Mouse (Mus musculus) hindbrain, postnatal 0 days (tissue): Measurements from ENCODE around the gene Mrps34. TPM values are rescaled to one million over a fixed set of nuclear protein-coding genes. Genes with fewer than 3 reads are reported as not detected.

ENCODE experiments used
- ATAC-seq: fragments of 200-750 bp; cut with Nextera tagmentation; 2 replicates; pipeline ENCODE4 v1.8.0; 2017; ENCODE audit warnings: mild to moderate bottlenecking, moderate TSS enrichment, moderate library complexity
- DNase-seq: peaks from one replicate; pipeline ENCODE4 v3.0.0-alpha.2; 2015; ENCODE audit warnings: low spot score
- H3K27ac ChIP-seq: fragments of 300-500 bp; sonication (generic); 2 replicates; pipeline ENCODE4 v1.5.1; 2014; ENCODE audit warnings: mild to moderate bottlenecking
- H3K27me3 ChIP-seq: fragments of 300-500 bp; sonication (generic); 2 replicates; pipeline ENCODE4 v1.6.1; 2014; ENCODE audit warnings: low read length, mixed read lengths; ENCODE audit not compliant: insufficient read depth
- H3K36me3 ChIP-seq: fragments of 300-500 bp; sonication (generic); 2 replicates; pipeline ENCODE4 v1.6.1; 2014; ENCODE audit warnings: low read length, mixed read lengths; ENCODE audit not compliant: insufficient read depth
- H3K4me1 ChIP-seq: fragments of 300-500 bp; sonication (generic); 2 replicates; pipeline ENCODE4 v1.6.1; 2014; ENCODE audit warnings: antibody characterized with exemption, low read length, mixed read lengths; ENCODE audit not compliant: insufficient read depth
- H3K4me2 ChIP-seq: fragments of 300-500 bp; sonication (generic); 2 replicates; pipeline ENCODE4 v1.6.1; 2014; ENCODE audit warnings: low read depth, mild to moderate bottlenecking, low read length, moderate library complexity, mixed read lengths
- H3K4me3 ChIP-seq: fragments of 300-500 bp; sonication (generic); 2 replicates; pipeline ENCODE4 v1.5.1; 2014; ENCODE audit warnings: low read length
- H3K9ac ChIP-seq: fragments of 300-500 bp; sonication (generic); replicated peaks from 2 replicates; pipeline ENCODE4 v1.6.1; 2014; ENCODE audit warnings: mild to moderate bottlenecking, low read length, moderate library complexity, mixed read lengths
- H3K9me3 ChIP-seq: fragments of 300-500 bp; sonication (generic); 2 replicates; pipeline ENCODE4 v1.6.1; 2016; ENCODE audit warnings: low read length, mixed read lengths
- CTCF ChIP-seq: IDR thresholded peaks from 2 replicates; pipeline ENCODE4 v1.5.1; 2016; ENCODE audit warnings: antibody characterized with exemption, control low read depth, low read depth
- WGBS: fragments of 180-500 bp; shearing (Covaris S2); extraction: QIAGEN DNeasy Blood & Tissue Kit; methylation state at CpG from one replicate; pipeline ENCODE4 v1.1.7; 2014; 5-methylcytosine and 5-hydroxymethylcytosine counted together
- polyA plus RNA-seq: library from polyadenylated mRNA; unstranded; fragments of >200 nt; fragmentation: Nextera tagmentation; extraction: Ambion mirVana; gene quantifications from 2 replicates; pipeline ENCODE4 v1.2.1, GENCODE M21; 2015
- total RNA-seq: library from RNA; depleted of rRNA; stranded (reverse); fragments of >200 nt; gene quantifications from 2 replicates; pipeline ENCODE4 v1.2.3, GENCODE M21; 2014

The Mrps34 gene
- total and polyA plus RNA-seq, 2 experiments from 2014 or later, result 37.8 to 124 TPM

DNA sequence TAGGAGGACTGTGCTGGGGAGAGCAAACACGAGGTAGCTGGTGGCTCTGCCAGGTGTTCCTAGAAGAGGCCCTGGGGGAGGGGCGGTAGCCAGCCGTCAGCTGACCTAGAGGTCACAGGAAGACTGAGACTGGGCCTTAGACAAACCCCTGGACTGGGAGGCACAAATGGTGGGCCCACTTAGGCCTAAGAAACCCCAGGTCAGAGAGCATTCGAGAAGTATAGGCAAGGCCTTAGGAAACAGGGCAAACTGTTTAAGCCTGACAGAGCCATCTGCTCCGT lies 16.9 kb upstream of the Mrps34 start:
- 47% methylated on average over 5 of the region's 5 CpGs for WGBS
- ATAC-seq (0 out of 2 replicates have a peak, but pooled peaks have one; percentile 20), DNase-seq (no peak)
- Histone ChIP-seq H3K27ac (no peak overlapping the region), H3K9me3 (no peaks in the 10 kb centered on the region), H3K9ac (no peak overlapping the region), H3K4me3 (no peak overlapping the region), H3K4me2 (no peak overlapping the region), H3K4me1 (no peaks in the 10 kb centered on the region), H3K27me3 (no peaks in the 10 kb centered on the region), H3K36me3 (peaks cover 4% of the 10 kb centered on the region; the same call in 1 of the 2 replicates)
- TF ChIP-seq CTCF, result no peak

DNA sequence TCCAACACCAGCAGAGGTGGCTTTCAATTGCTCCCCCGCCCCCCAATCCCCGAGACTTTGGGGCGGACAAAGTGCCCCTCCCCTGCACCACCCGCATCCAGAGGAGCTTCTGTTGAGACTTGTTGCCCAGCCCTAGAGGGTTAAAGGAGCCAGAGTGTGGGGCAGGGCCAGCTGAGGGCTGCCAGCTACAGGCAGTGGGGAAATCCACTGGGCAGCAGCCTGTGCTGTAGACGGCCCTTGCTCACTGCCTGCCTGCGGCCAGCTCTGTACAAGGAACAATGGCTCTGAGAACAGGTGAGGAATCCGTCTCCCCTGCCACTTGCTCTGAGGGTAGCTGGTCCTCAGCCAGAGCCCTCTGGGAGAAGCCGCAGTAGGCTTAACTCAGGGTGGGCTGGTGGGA lies 16.4 kb upstream of the Mrps34 start:
- Histone ChIP-seq H3K4me3 (no peak overlapping the region), H3K9ac (no peak overlapping the region), H3K9me3 (no peaks in the 10 kb centered on the region), H3K27me3 (no peaks in the 10 kb centered on the region), H3K36me3 (peaks cover 6% of the 10 kb centered on the region; the same call in 1 of the 2 replicates), H3K4me1 (no peaks in the 10 kb centered on the region), H3K27ac (no peak overlapping the region), H3K4me2 (no peak overlapping the region)
- no peak for DNase-seq
- ATAC-seq, result no peak
- no peak for TF ChIP-seq CTCF
- WGBS, result 75% methylated on average over 8 of the region's 8 CpGs

GRCm38 (mm10) chr17:24881738-24882440 lies 13.0 kb upstream of the Mrps34 start:
- DNase-seq, result peak; percentile 38
- Histone ChIP-seq H3K4me1 (peaks cover 6% of the 10 kb centered on the region), H3K4me3 (no peak overlapping the region), H3K27ac (no peak overlapping the region), H3K4me2 (no peak overlapping the region), H3K27me3 (no peaks in the 10 kb centered on the region), H3K36me3 (peaks cover 6% of the 10 kb centered on the region; the same call in 1 of the 2 replicates), H3K9ac (no peak overlapping the region), H3K9me3 (no peaks in the 10 kb centered on the region)
- TF ChIP-seq CTCF, result peak; percentile 68
- WGBS, result 45% methylated on average over 7 of the region's 7 CpGs
- no peak for ATAC-seq

DNA sequence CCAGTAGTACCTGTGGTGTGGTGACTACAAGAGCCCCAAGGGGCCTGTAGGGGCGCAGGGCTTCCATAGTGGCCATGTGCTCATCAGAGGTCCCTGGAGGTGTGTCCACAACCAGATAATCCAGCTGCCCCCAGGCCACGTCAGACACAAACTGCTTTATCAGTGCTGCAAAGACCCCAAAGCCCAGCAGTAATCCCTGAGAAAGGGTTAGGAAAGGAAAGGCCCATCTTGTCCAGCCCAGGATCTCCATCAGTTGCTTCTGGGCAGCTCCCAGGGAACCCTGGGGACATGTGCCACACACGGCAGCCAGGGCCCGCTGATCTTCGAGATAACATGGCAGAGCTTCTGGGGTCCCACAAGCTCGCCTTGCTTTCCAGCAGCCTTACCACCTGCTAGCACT lies 10.5 kb upstream of the Mrps34 start:
- H3K4me2 ChIP-seq, result no peak overlapping the region
- 92% methylated on average over 6 of the region's 6 CpGs for WGBS
- no peak for TF ChIP-seq CTCF
- H3K27me3 ChIP-seq, result no peaks in the 10 kb centered on the region
- no peak overlapping the region for H3K4me3 ChIP-seq
- no peak for DNase-seq
- no peak for ATAC-seq
- H3K4me1 ChIP-seq, result peaks cover 16% of the 10 kb centered on the region
- H3K36me3 ChIP-seq, result peaks cover 8% of the 10 kb centered on the region; the same call in 1 of the 2 replicates
- no peak overlapping the region for H3K27ac ChIP-seq
- H3K9ac ChIP-seq, result no peak overlapping the region
- no peaks in the 10 kb centered on the region for H3K9me3 ChIP-seq

DNA sequence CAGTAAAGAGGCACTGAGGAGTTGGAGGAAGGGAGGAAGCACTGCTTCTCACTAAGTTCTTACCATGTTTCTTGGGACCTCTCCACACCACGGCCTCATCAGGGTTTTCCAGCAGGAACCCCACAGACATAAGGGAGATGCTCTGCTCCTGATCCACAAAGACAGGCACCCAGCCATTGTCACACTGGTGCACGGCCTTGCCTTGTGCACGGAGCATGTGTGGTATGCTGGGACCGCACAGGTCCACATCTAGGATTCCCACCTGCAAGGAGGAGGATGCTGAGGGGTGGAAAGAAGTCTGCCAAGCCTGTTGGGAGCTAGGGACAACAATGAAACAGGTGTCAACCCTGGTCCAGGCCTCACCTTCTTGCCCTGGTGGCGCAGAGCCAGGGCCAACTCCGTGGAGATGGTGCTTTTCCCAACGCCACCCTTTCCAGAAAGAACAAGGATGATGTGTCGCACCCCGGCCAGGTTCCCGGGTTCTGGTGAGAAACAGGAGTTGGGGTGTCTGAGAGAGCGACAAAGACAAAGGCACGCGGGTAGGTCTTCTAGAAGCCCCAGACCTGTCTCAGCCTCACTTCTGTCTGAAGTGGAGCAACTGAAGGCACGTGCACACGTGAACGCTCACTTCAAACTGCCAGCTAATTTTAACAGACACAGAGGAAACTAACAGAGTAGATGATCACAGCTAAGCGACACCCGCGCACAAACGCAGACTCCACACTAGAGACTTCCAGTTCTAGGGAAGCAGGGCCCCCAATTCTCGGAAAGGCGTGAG lies 9.4 kb upstream of the Mrps34 start:
- WGBS, result 25% methylated on average over 22 of the region's 22 CpGs

GRCm38 (mm10) chr17:24886134-24886931 lies 8.6 kb upstream of the Mrps34 start, which contains the start of the genes Nubp2 and Spsb3:
Gene Nubp2 (minus strand): TSS chr17:24886349.
Gene Spsb3 (plus strand): TSS chr17:24886643.
- DNase-seq, result peak; percentile 100
- peaks cover 16% of the 10 kb centered on the region for H3K4me1 ChIP-seq
- peak within 1 kb of the TSS; percentile 88 for H3K27ac ChIP-seq
- peaks cover 21% of the 10 kb centered on the region for H3K36me3 ChIP-seq
- 2% methylated on average over 69 of the region's 69 CpGs for WGBS
- peak; percentile 18; the same call in 1 of the 2 replicates for TF ChIP-seq CTCF
- H3K9me3 ChIP-seq, result no peaks in the 10 kb centered on the region
- peak; percentile 98 for ATAC-seq
- H3K9ac ChIP-seq, result peak within 1 kb of the TSS; percentile 87
- H3K4me2 ChIP-seq, result peak within 1 kb of the TSS; percentile 94
- peak within 1 kb of the TSS; percentile 84 for H3K4me3 ChIP-seq
- H3K27me3 ChIP-seq, result no peaks in the 10 kb centered on the region

More for the DNA sequence above, 9.4 kb upstream of the Mrps34 start:
- Histone ChIP-seq H3K4me2 (peak overlapping the region; percentile 94), H3K27me3 (no peaks in the 10 kb centered on the region), H3K9ac (peak overlapping the region; percentile 65), H3K36me3 (peaks cover 16% of the 10 kb centered on the region), H3K9me3 (no peaks in the 10 kb centered on the region), H3K4me1 (peaks cover 16% of the 10 kb centered on the region), H3K27ac (peak overlapping the region; percentile 54), H3K4me3 (peak overlapping the region; percentile 84)
- TF ChIP-seq CTCF, result no peak
- DNase-seq, result no peak
- no peak for ATAC-seq
